Mouse (Mus musculus) G1E (cell line): ENCODE data around the gene Nt5c. TPM values are rescaled to one million over a fixed set of nuclear protein-coding genes. Genes with fewer than 3 reads are reported as not detected.

Source experiments
- ATAC-seq: 2 replicates; pipeline ENCODE4 v1.8.0; 2016; ENCODE audit warnings: mild to moderate bottlenecking; ENCODE audit not compliant: insufficient number of reproducible peaks, poor library complexity, low FRiP score, severe bottlenecking; ENCODE audit errors: extremely low read depth
- DNase-seq: peaks from one replicate; pipeline ENCODE4 v3.0.0; 2012; ENCODE audit warnings: low spot score
- H3K27me3 ChIP-seq: 2 replicates; pipeline ENCODE4 v1.6.1; 2012; ENCODE audit warnings: mild to moderate bottlenecking, low read length, inconsistent platforms; ENCODE audit not compliant: insufficient read depth
- H3K36me3 ChIP-seq: replicated peaks from 2 replicates; pipeline ENCODE3; 2012; ENCODE audit warnings: mild to moderate bottlenecking, inconsistent platforms
- H3K4me1 ChIP-seq: 2 replicates; pipeline ENCODE4 v1.6.1; 2012; ENCODE audit warnings: low read depth, low read length, inconsistent platforms, mixed read lengths; ENCODE audit not compliant: insufficient read depth
- H3K4me3 ChIP-seq: 2 replicates; pipeline ENCODE4 v1.5.1; 2012; ENCODE audit warnings: low read depth, mild to moderate bottlenecking, inconsistent platforms, low read length, moderate library complexity, mixed read lengths
- H3K9me3 ChIP-seq: replicated peaks from 2 replicates; pipeline ENCODE4 v1.6.1; 2012; ENCODE audit warnings: inconsistent platforms
- CTCF ChIP-seq: IDR thresholded peaks from 2 replicates; pipeline ENCODE4 v1.5.1; 2012; ENCODE audit warnings: low read depth, low read length, inconsistent platforms, mixed read lengths
- GATA1 ChIP-seq: IDR thresholded peaks from 2 replicates; pipeline ENCODE4 v1.6.1; 2012; ENCODE audit warnings: borderline replicate concordance, low read length, inconsistent platforms, mixed read lengths
- GATA2 ChIP-seq: IDR thresholded peaks from 2 replicates; pipeline ENCODE4 v1.6.1; 2012; ENCODE audit warnings: low read depth, low read length, inconsistent platforms, borderline replicate concordance
- POLR2AphosphoS5 ChIP-seq: IDR thresholded peaks from 2 replicates; pipeline ENCODE4 v1.6.1; 2012; ENCODE audit warnings: low read depth, low read length, inconsistent platforms; ENCODE audit not compliant: insufficient replicate concordance
- TAL1 ChIP-seq: conservative IDR thresholded peaks from 2 replicates; pipeline ENCODE4 v1.6.1; 2012; ENCODE audit warnings: low read depth, low read length, inconsistent platforms, mixed read lengths
- polyA plus RNA-seq: library from polyadenylated mRNA; stranded (reverse); fragments of >175 nt; gene quantifications from 2 replicates; pipeline ENCODE4 v1.2.3, GENCODE M21; 2012
- total RNA-seq, 2 experiments: library from RNA; stranded (forward) in 1 of 2; stranded (reverse) in 1 of 2; fragments of 200-1000 nt in 1 of 2; fragments of >200 nt in 1 of 2; fragmentation: Nextera tagmentation in 1 of 2; gene quantifications; 2 replicates each; pipeline ENCODE4 v1.2.3; 2014 to 2017

Gene Nt5c
- total and polyA plus RNA-seq, 3 experiments, result 43.7 to 161 (median 118) TPM

DNA sequence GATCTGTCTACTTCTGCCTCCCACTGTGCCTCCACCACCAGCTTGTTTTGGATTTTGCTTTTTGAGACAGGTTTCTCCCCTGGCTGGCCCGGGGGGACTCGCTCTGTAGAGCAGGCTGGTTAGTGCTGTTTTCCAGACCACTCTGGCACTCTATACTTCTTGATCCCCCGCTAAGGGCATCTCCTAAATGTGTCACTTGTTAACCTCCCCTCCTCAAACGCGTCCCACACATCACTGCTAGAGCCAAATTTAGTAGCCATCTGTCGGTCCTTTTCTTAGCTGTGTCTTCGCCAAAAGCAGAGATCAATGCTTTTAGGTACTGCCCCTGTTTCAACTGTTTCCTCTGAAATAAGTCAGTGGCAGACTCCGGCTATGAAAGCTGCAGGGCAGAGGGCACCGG lies 27.0 kb upstream of the Nt5c start:
- Histone ChIP-seq H3K4me3 (no peak overlapping the region), H3K9me3 (no peaks in the 10 kb centered on the region), H3K36me3 (peaks cover 26% of the 10 kb centered on the region), H3K4me1 (peaks cover 7% of the 10 kb centered on the region), H3K27me3 (no peaks in the 10 kb centered on the region)
- no peak for ATAC-seq
- TF ChIP-seq POLR2AphosphoS5 (no peak), CTCF (no peak), TAL1 (no peak), GATA2 (no peak), GATA1 (no peak)
- no peak for DNase-seq

GRCm38 (mm10) chr11:115516942-115517341 lies 25.3 kb upstream of the Nt5c start:
- DNase-seq (no peak), ATAC-seq (no peak)
- Histone ChIP-seq H3K36me3 (peaks cover 20% of the 10 kb centered on the region), H3K4me1 (peaks cover 19% of the 10 kb centered on the region), H3K4me3 (no peak overlapping the region), H3K27me3 (no peaks in the 10 kb centered on the region), H3K9me3 (no peaks in the 10 kb centered on the region)
- TF ChIP-seq CTCF, result no peak
- TF ChIP-seq GATA2, result no peak
- TF ChIP-seq GATA1, result no peak
- no peak for TF ChIP-seq TAL1
- no peak for TF ChIP-seq POLR2AphosphoS5

- Histone ChIP-seq H3K4me3 (no peak overlapping the region; the same call in 1 of the 2 replicates), H3K36me3 (peaks cover 18% of the 10 kb centered on the region), H3K27me3 (no peaks in the 10 kb centered on the region), H3K9me3 (no peaks in the 10 kb centered on the region), H3K4me1 (peaks cover 38% of the 10 kb centered on the region)
- DNase-seq, result no peak
- ATAC-seq, result no peak
- TF ChIP-seq TAL1 (no peak), GATA1 (no peak)
These were observed 23.4 kb upstream of the Nt5c start for GRCm38 (mm10) chr11:115515021-115515420.

DNA sequence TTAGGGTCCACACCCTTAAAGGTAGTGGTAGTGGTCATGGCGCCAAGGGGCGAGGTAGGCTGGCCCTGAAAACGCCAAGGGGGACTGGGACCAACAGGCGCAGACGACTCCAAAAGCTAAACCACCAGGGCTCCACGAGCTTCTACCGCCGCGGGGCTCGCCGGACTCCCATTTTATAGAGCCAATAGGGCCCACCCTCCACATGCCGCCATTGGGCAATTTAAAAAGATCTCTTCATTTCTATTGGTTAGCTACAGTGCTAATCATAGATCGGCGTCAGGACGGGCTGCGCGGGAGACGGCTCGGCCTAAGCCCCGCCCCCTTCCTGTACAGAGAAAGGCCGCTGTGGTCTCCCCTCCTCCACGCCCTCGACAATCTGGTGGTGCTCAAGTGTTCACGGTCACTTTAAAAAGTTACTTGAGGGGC lies 22.6 kb upstream of the Nt5c start, which contains the start of gene Jpt1:
TSS of gene Jpt1 (minus strand) at position 150 of the 426 bp plus-strand sequence.
- TF ChIP-seq CTCF, result no peak
- TF ChIP-seq POLR2AphosphoS5, result peak; percentile 95; the same call in 1 of the 2 replicates
- Histone ChIP-seq H3K27me3 (no peaks in the 10 kb centered on the region), H3K9me3 (no peaks in the 10 kb centered on the region), H3K4me3 (peak within 1 kb of the TSS; percentile 96), H3K36me3 (peaks cover 22% of the 10 kb centered on the region), H3K4me1 (peaks cover 43% of the 10 kb centered on the region)
- DNase-seq (peak; percentile 93), ATAC-seq (peak; percentile 93)

- no peak for TF ChIP-seq GATA2
- H3K27me3 ChIP-seq, result no peaks in the 10 kb centered on the region
- H3K9me3 ChIP-seq, result no peaks in the 10 kb centered on the region
- peaks cover 48% of the 10 kb centered on the region for H3K4me1 ChIP-seq
- DNase-seq (peak; percentile 48), ATAC-seq (0 out of 2 replicates have a peak, but pooled peaks have one; percentile 0)
- peaks cover 28% of the 10 kb centered on the region for H3K36me3 ChIP-seq
- H3K4me3 ChIP-seq, result peak overlapping the region; percentile 96
These were observed 21.9 kb upstream of the Nt5c start for GRCm38 (mm10) chr11:115513271-115514237.

GRCm38 (mm10) chr11:115512407-115513183 lies 20.9 kb upstream of the Nt5c start:
- peak; percentile 65 for DNase-seq
- Histone ChIP-seq H3K36me3 (peaks cover 37% of the 10 kb centered on the region), H3K27me3 (no peaks in the 10 kb centered on the region), H3K4me3 (peak overlapping the region; percentile 96), H3K9me3 (no peaks in the 10 kb centered on the region), H3K4me1 (peaks cover 58% of the 10 kb centered on the region)
- ATAC-seq, result peak; percentile 10; the same call in 1 of the 2 replicates
- TF ChIP-seq GATA2 (no peak), GATA1 (no peak), CTCF (no peak), TAL1 (no peak), POLR2AphosphoS5 (no peak)
